8 mouse cellular contexts compared by ENCODE assay signal in the genomic region with DNA sequence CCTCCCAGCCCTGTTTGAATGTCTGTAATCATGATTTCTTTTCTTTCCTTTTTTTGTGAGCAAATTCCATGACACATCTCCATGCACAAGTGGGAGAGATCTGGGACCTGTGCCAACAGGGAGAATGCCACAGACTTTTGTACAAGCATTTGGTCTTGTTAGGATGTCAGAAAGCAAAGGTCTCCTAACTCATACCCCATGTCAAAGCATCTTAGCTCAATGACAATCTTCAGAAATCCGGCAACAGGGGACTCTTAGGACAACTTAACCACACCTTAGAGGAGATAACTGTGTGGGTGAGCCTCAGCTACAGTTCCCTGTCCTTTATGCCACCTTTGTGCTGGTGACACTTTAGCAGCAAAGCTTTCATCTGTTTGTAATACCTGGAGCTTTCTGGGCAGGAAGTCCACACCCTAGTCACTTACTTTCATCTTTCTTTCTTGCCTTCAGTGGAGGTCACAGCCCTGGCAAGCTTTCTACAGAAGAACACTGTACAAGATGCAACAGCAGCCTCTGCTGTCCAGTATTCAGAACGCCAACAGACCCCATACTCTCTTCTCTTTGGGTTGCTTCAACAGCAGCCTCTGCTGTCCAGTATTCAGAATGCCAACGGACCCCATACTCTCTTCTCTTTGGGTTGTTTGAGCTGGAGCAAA.
DNase-seq lines count a peak whose midpoint lies in the region; ATAC-seq and TF ChIP-seq lines count a peak whose summit lies in the region.
"Had no signal": no experiment of that assay in that cellular context is flagged by ENCODE, and none has a peak within 500 bp of the region (broad histone marks: within the 10 kb centered on the region; RNA-seq: fewer than 3 reads in every experiment).

No protein-coding gene starts in this region.

- no peaks in the 10 kb centered on the region for H3K9me3 ChIP-seq in hindbrain, postnatal 0 days (ENCODE audit: low read length)
- H3K9me3 ChIP-seq in hindbrain, embryonic 11.5 days (ENCODE audit: control insufficient read depth, low read length) = no peaks in the 10 kb centered on the region
- H3K9me3 ChIP-seq: liver, embryonic 15.5 days had no signal

- H3K36me3 ChIP-seq in hindbrain, postnatal 0 days (ENCODE audit: insufficient read depth, low read length) = no peaks in the 10 kb centered on the region
- no peaks in the 10 kb centered on the region for H3K36me3 ChIP-seq in hindbrain, embryonic 11.5 days (ENCODE audit: control insufficient read depth, insufficient read depth, low read length)
- H3K36me3 ChIP-seq: liver, embryonic 15.5 days had no signal

- no peak overlapping the region for H3K9ac ChIP-seq in hindbrain, postnatal 0 days (replicated peaks; ENCODE audit: low read length)
- no peak overlapping the region for H3K9ac ChIP-seq in hindbrain, embryonic 11.5 days (ENCODE audit: low read depth, low read length)
- H3K9ac ChIP-seq: liver, embryonic 15.5 days had no signal

- no peaks in the 10 kb centered on the region for H3K27me3 ChIP-seq in hindbrain, postnatal 0 days (ENCODE audit: insufficient read depth, low read length)
- no peaks in the 10 kb centered on the region for H3K27me3 ChIP-seq in hindbrain, embryonic 11.5 days (ENCODE audit: control insufficient read depth, insufficient read depth, low read length)
- H3K27me3 ChIP-seq: liver, embryonic 15.5 days had no signal

- no peaks in the 10 kb centered on the region for H3K4me1 ChIP-seq in hindbrain, postnatal 0 days (ENCODE audit: insufficient read depth, low read length)
- H3K4me1 ChIP-seq in hindbrain, embryonic 11.5 days (replicated peaks; ENCODE audit: control insufficient read depth, insufficient read depth, low read length) = no peaks in the 10 kb centered on the region
- H3K4me1 ChIP-seq: liver, embryonic 15.5 days had no signal

- H3K4me3 ChIP-seq in hindbrain, postnatal 0 days (ENCODE audit: low read length) = no peak overlapping the region
- no peak overlapping the region for H3K4me3 ChIP-seq in hindbrain, embryonic 11.5 days (ENCODE audit: low read depth, low read length)
- no peak overlapping the region for H3K4me3 ChIP-seq in layer of hippocampus, adult 2 months
- H3K4me3 ChIP-seq: liver, embryonic 15.5 days had no signal

- ATAC-seq in hindbrain, postnatal 0 days = peak; percentile 80
- no peak for ATAC-seq in hindbrain, embryonic 11.5 days (ENCODE audit: low FRiP score)

- WGBS in hindbrain, postnatal 0 days = 43% methylated on average over 3 of the region's 3 CpGs
- 72% methylated on average over 3 of the region's 3 CpGs for WGBS in hindbrain, embryonic 11.5 days

- H3K27ac ChIP-seq in hindbrain, postnatal 0 days = peak overlapping the region; percentile 41; the same call in 1 of the 2 replicates
- no peak overlapping the region for H3K27ac ChIP-seq in hindbrain, embryonic 11.5 days (ENCODE audit: low read depth, low read length)
- no peak overlapping the region for H3K27ac ChIP-seq in layer of hippocampus, adult 2 months
- H3K27ac ChIP-seq: liver, embryonic 15.5 days had no signal

- H3K4me2 ChIP-seq in hindbrain, postnatal 0 days (ENCODE audit: low read depth, low read length) = no peak overlapping the region
- H3K4me2 ChIP-seq in hindbrain, embryonic 11.5 days (replicated peaks; ENCODE audit: low read depth, low read length) = no peak overlapping the region
- H3K4me2 ChIP-seq: liver, embryonic 15.5 days had no signal

- DNase-seq in hindbrain, postnatal 0 days (ENCODE audit: low spot score) = peak; percentile 72
- no peak for DNase-seq in hindbrain, embryonic 11.5 days (ENCODE audit: low spot score)
- DNase-seq in 3T3-L1 (ENCODE audit: low read depth, low spot score) = peak; percentile 28
- peak; percentile 72 for DNase-seq in CD4-positive helper T cell, adult 2 months (ENCODE audit: low read depth, low spot score)
- peak in 1 of 2 experiments; percentile 52 for DNase-seq in layer of hippocampus, adult 2 months (ENCODE audit: low spot score in 2 of 2)
- no peak for DNase-seq in testis, postnatal 14 days (ENCODE audit: low spot score)
- no peak for DNase-seq in cerebellum, adult 18-20 months

- peak; percentile 77 for TF ChIP-seq CTCF in hindbrain, postnatal 0 days (IDR thresholded peaks at IDR 0.05; ENCODE audit: low read depth)
- TF ChIP-seq CTCF in layer of hippocampus, adult 2 months (conservative IDR thresholded peaks at IDR 0.05) = peak; percentile 56

Comparison
In these comparisons a context has a peak if more than half of its experiments do, and no peak if none do; other contexts are left out.
1. DNase-seq: peak in hindbrain, postnatal 0 days (single experiment), 3T3-L1 (single experiment) and CD4-positive helper T cell, adult 2 months (single experiment); none in hindbrain, embryonic 11.5 days (single experiment), testis, postnatal 14 days (single experiment) and cerebellum, adult 18-20 months (0 of 2).